ENCODE assay signal across 9 mouse cellular contexts in the genomic region with DNA sequence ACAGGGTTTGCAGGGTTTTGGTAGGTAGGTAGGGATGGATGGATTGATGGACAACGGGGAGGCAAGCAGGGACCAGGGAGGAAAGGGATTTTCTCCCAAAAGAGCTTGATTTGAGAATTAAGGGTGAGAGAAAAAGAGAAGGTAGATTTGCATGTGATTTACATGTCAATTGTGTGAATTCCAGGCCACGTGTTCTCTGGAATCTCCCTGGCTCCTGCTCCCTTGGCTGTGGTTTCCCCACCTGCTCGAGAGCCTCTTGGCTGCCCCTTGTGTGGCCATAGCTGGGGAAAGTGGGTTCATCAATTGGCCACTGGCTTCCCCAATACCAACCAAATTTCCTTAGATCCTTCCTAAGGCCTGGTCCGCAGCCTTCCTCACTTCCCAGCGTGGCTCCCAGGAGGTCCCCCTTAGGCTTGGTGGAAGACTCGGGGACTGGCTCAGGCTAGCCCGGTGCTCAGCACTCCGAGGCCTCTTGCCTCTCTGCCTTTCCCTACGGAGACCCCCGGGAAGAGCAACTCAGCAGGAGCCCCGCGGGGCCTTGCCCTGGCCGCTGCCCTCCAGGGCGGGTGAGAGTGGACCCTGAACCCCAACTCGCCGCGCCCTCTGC. TPM values are rescaled to one million over a fixed set of nuclear protein-coding genes. Genes with fewer than 3 reads are reported as not detected.
DNase-seq lines count a peak whose midpoint lies in the region; ATAC-seq and TF ChIP-seq lines count a peak whose summit lies in the region.
"Had no signal": no experiment of that assay in that cellular context is flagged by ENCODE, and none has a peak within 500 bp of the region (broad histone marks: within the 10 kb centered on the region; RNA-seq: fewer than 3 reads in every experiment).

No protein-coding gene starts in this region.

- peak overlapping the region; percentile 7 for H3ac ChIP-seq in myocyte (ENCODE audit: control insufficient read depth, insufficient read length)

- DNase-seq in kidney, adult 9 months, result no peak
- DNase-seq in embryonic facial prominence, embryonic 10.5 days (ENCODE audit: low spot score), result no peak
- no peak for DNase-seq in intestine, embryonic 14.5 days (ENCODE audit: low spot score)
- DNase-seq in ovary, postnatal 36 days (ENCODE audit: low spot score), result no peak
- DNase-seq in adrenal gland, adult 8-10 months, result no peak
- DNase-seq in frontal cortex, postnatal 10 days (ENCODE audit: low spot score in 2 of 2), result no peak
- DNase-seq: lung, adult 2 months had no signal

- 18% methylated on average over 17 of the region's 17 CpGs for WGBS in kidney, embryonic 14.5 days
- 12% methylated on average over 17 of the region's 17 CpGs for WGBS in embryonic facial prominence, embryonic 10.5 days
- WGBS in intestine, embryonic 14.5 days, result 34% methylated on average over 15 of the region's 17 CpGs

- peaks cover 17% of the 10 kb centered on the region; the same call in 1 of the 2 replicates for H3K27me3 ChIP-seq in kidney, embryonic 14.5 days (ENCODE audit: control insufficient read depth, insufficient read depth, low read length)
- H3K27me3 ChIP-seq in embryonic facial prominence, embryonic 10.5 days (replicated peaks; ENCODE audit: low read depth, poor library complexity, severe bottlenecking), result peaks cover 87% of the 10 kb centered on the region
- H3K27me3 ChIP-seq in intestine, embryonic 14.5 days (replicated peaks; ENCODE audit: control insufficient read depth, insufficient read depth, low read length), result 0 out of 2 replicates have a peak, but pooled peaks cover 2% of the 10 kb centered on the region
- no peaks in the 10 kb centered on the region for H3K27me3 ChIP-seq in myocyte (ENCODE audit: control insufficient read depth, insufficient read depth, insufficient read length)

- no peaks in the 10 kb centered on the region for H3K36me3 ChIP-seq in kidney, embryonic 14.5 days (ENCODE audit: control insufficient read depth, insufficient read depth, low read length)
- no peaks in the 10 kb centered on the region for H3K36me3 ChIP-seq in embryonic facial prominence, embryonic 10.5 days (replicated peaks)
- no peaks in the 10 kb centered on the region for H3K36me3 ChIP-seq in intestine, embryonic 14.5 days (ENCODE audit: control insufficient read depth, insufficient read depth, low read length)
- H3K36me3 ChIP-seq in myocyte (ENCODE audit: control insufficient read depth, insufficient read depth), result no peaks in the 10 kb centered on the region

- H3K4me1 ChIP-seq in kidney, embryonic 14.5 days (ENCODE audit: control insufficient read depth, insufficient read depth, low read length), result peaks cover 36% of the 10 kb centered on the region
- H3K4me1 ChIP-seq in embryonic facial prominence, embryonic 10.5 days, result peaks cover 67% of the 10 kb centered on the region
- H3K4me1 ChIP-seq in intestine, embryonic 14.5 days (replicated peaks; ENCODE audit: control insufficient read depth, insufficient read depth, low read length), result peaks cover 21% of the 10 kb centered on the region

- no peak for ATAC-seq in kidney, embryonic 14.5 days (ENCODE audit: low FRiP score, low TSS enrichment)
- no peak for ATAC-seq in intestine, embryonic 14.5 days (replicated peaks; ENCODE audit: low FRiP score, low TSS enrichment, low read depth)

- H3K9me3 ChIP-seq in kidney, embryonic 14.5 days (ENCODE audit: control insufficient read depth, low read length), result no peaks in the 10 kb centered on the region
- H3K9me3 ChIP-seq in embryonic facial prominence, embryonic 10.5 days, result no peaks in the 10 kb centered on the region
- no peaks in the 10 kb centered on the region for H3K9me3 ChIP-seq in intestine, embryonic 14.5 days (ENCODE audit: control insufficient read depth, low read length)

- H3K4me2 ChIP-seq in kidney, embryonic 14.5 days (replicated peaks; ENCODE audit: low read depth, low read length), result peak overlapping the region; percentile 60
- peak overlapping the region; percentile 53 for H3K4me2 ChIP-seq in intestine, embryonic 14.5 days (ENCODE audit: low read length)
- peak overlapping the region; percentile 66 for H3K4me2 ChIP-seq in myocyte (ENCODE audit: low read depth)

- no peak for TF ChIP-seq POLR2A in myocyte (IDR thresholded peaks at IDR 0.05; ENCODE audit: insufficient read length, low read depth)

- H3K27ac ChIP-seq in kidney, embryonic 14.5 days (ENCODE audit: low read depth, low read length), result no peak overlapping the region; the same call in 1 of the 2 replicates
- H3K27ac ChIP-seq in embryonic facial prominence, embryonic 10.5 days (replicated peaks), result peak overlapping the region; percentile 79
- no peak overlapping the region for H3K27ac ChIP-seq in intestine, embryonic 14.5 days (ENCODE audit: low read depth)

- no peaks in the 10 kb centered on the region for H3K79me2 ChIP-seq in myocyte (ENCODE audit: control insufficient read depth, insufficient read depth)

- peak overlapping the region; percentile 29 for H3K4me3 ChIP-seq in kidney, embryonic 14.5 days (ENCODE audit: low read length)
- peak overlapping the region; percentile 49 for H3K4me3 ChIP-seq in embryonic facial prominence, embryonic 10.5 days
- H3K4me3 ChIP-seq in intestine, embryonic 14.5 days (ENCODE audit: low read depth, low read length), result peak overlapping the region; percentile 16
- H3K4me3 ChIP-seq in myocyte, result peak overlapping the region; percentile 1

- H3K9ac ChIP-seq in kidney, embryonic 14.5 days (ENCODE audit: low read depth, low read length), result peak overlapping the region; percentile 59
- H3K9ac ChIP-seq in intestine, embryonic 14.5 days (ENCODE audit: low read length), result peak overlapping the region; percentile 46

TF ChIP-seq in myocyte, 11 proteins besides CTCF, POLR2A, EP300 and RAD21:
- peak in 1 of 3 experiments; percentile 43 for TF ChIP-seq MYOG (IDR thresholded peaks at IDR 0.05; ENCODE audit: control insufficient read depth in 1 of 3, insufficient read depth in 1 of 3, insufficient read length in 2 of 3, low read depth in 2 of 3)
- TF ChIP-seq MYOD1 (IDR thresholded peaks at IDR 0.05; ENCODE audit: control insufficient read depth in 1 of 3, insufficient read length in 2 of 3, low read depth in 2 of 3), result peak in 2 of 3 experiments; percentile 21 to 57
- TF ChIP-seq SRF (IDR thresholded peaks at IDR 0.05; ENCODE audit: control insufficient read depth, insufficient read length, low read depth), result no peak

RNA-seq across cellular contexts. Expression of a gene that starts 14.1 kb away (rescaled TPM):
- polyA plus RNA-seq in kidney, embryonic 14.5 days (2014; fragmentation: Nextera tagmentation; extraction: Ambion mirVana), result 13.3 and 23.9 TPM in 2 replicates
- polyA plus RNA-seq in embryonic facial prominence, embryonic 10.5 days (2016; fragmentation: Nextera tagmentation; extraction: Ambion mirVana), result 27.9 and 30.3 TPM in 2 replicates
- 18.6 and 18.7 TPM in 2 replicates for polyA plus RNA-seq in intestine, embryonic 14.5 days (2014; fragmentation: Nextera tagmentation; extraction: Ambion mirVana)
- polyA plus RNA-seq in myocyte (2012; fragmentation: generic; extraction: Trizol), result 11.5 TPM
- 10 to 100 TPM; 13.8 to 21.0 (median 16.4) TPM for total RNA-seq in adrenal gland, adult 8-10 months (2022)

RNA-seq across cellular contexts. Expression of a gene that starts 16.3 kb away (rescaled TPM):
- polyA plus RNA-seq in kidney, embryonic 14.5 days (2014; fragmentation: Nextera tagmentation; extraction: Ambion mirVana), result 0.57 and 0.60 TPM in 2 replicates
- polyA plus RNA-seq in embryonic facial prominence, embryonic 10.5 days (2016; fragmentation: Nextera tagmentation; extraction: Ambion mirVana), result 4.4 and 7.4 TPM in 2 replicates
- polyA plus RNA-seq in intestine, embryonic 14.5 days (2014; fragmentation: Nextera tagmentation; extraction: Ambion mirVana), result not detected in 2 replicates
- 6.0 TPM for polyA plus RNA-seq in myocyte (2012; fragmentation: generic; extraction: Trizol)
- under 1 TPM; 0.28 to 0.94 (median 0.61) TPM for total RNA-seq in adrenal gland, adult 8-10 months (2022)

RNA-seq across cellular contexts. Expression of a gene that starts 32.9 kb away (rescaled TPM):
- 24.4 and 29.9 TPM in 2 replicates for polyA plus RNA-seq in kidney, embryonic 14.5 days (2014; fragmentation: Nextera tagmentation; extraction: Ambion mirVana)
- polyA plus RNA-seq in embryonic facial prominence, embryonic 10.5 days (2016; fragmentation: Nextera tagmentation; extraction: Ambion mirVana), result 43.5 and 43.8 TPM in 2 replicates
- polyA plus RNA-seq in intestine, embryonic 14.5 days (2014; fragmentation: Nextera tagmentation; extraction: Ambion mirVana), result 18.6 and 19.0 TPM in 2 replicates
- polyA plus RNA-seq in myocyte (2012; fragmentation: generic; extraction: Trizol), result 22.4 TPM
- total RNA-seq in adrenal gland, adult 8-10 months (2022), result 10 to 100 TPM; 19.4 to 40.6 (median 31.8) TPM

RNA-seq across cellular contexts. Expression of a gene that starts 44.3 kb away (rescaled TPM):
- 1.6 and 1.7 TPM in 2 replicates for polyA plus RNA-seq in kidney, embryonic 14.5 days (2014; fragmentation: Nextera tagmentation; extraction: Ambion mirVana)
- polyA plus RNA-seq in embryonic facial prominence, embryonic 10.5 days (2016; fragmentation: Nextera tagmentation; extraction: Ambion mirVana), result 1.2 TPM in 2 replicates
- 0.44 and 0.49 TPM in 2 replicates for polyA plus RNA-seq in intestine, embryonic 14.5 days (2014; fragmentation: Nextera tagmentation; extraction: Ambion mirVana)
- 1.4 TPM for polyA plus RNA-seq in myocyte (2012; fragmentation: generic; extraction: Trizol)
- 1 to 10 TPM; 1.1 to 1.5 (median 1.3) TPM for total RNA-seq in adrenal gland, adult 8-10 months (2022)

RNA-seq across cellular contexts. Expression of a gene that starts 44.5 kb away (rescaled TPM):
- polyA plus RNA-seq in kidney, embryonic 14.5 days (2014; fragmentation: Nextera tagmentation; extraction: Ambion mirVana), result 89.4 and 99.6 TPM in 2 replicates
- polyA plus RNA-seq in embryonic facial prominence, embryonic 10.5 days (2016; fragmentation: Nextera tagmentation; extraction: Ambion mirVana), result 86.6 and 89.9 TPM in 2 replicates
- 96.4 and 98.5 TPM in 2 replicates for polyA plus RNA-seq in intestine, embryonic 14.5 days (2014; fragmentation: Nextera tagmentation; extraction: Ambion mirVana)
- polyA plus RNA-seq in myocyte (2012; fragmentation: generic; extraction: Trizol), result 66.0 TPM
- total RNA-seq in adrenal gland, adult 8-10 months (2022), result 100 to 1,000 TPM; 129 to 161 (median 147) TPM
